13 mouse cellular contexts compared by ENCODE assay signal in genomic region chr3:149216759-149217400, GRCm38 (mm10).
DNase-seq lines count a peak whose midpoint lies in the region; ATAC-seq and TF ChIP-seq lines count a peak whose summit lies in the region.
"Had no signal": no experiment of that assay in that cellular context is flagged by ENCODE, and none has a peak within 500 bp of the region (broad histone marks: within the 10 kb centered on the region; RNA-seq: fewer than 3 reads in every experiment).

No protein-coding gene starts in this region.

- peak; percentile 58 for ATAC-seq in forebrain, postnatal 0 days
- no peak for ATAC-seq in forebrain, embryonic 15.5 days (replicated peaks)
- no peak for ATAC-seq in midbrain, postnatal 0 days (ENCODE audit: low FRiP score)
- ATAC-seq: liver, postnatal 0 days; midbrain, embryonic 13.5 days had no signal

- H3K4me3 ChIP-seq in forebrain, postnatal 0 days (ENCODE audit: low read depth, low read length), result no peak overlapping the region
- no peak overlapping the region for H3K4me3 ChIP-seq in forebrain, embryonic 15.5 days
- H3K4me3 ChIP-seq in ES-Bruce4 (ENCODE audit: low read depth, low read length), result no peak overlapping the region
- no peak overlapping the region for H3K4me3 ChIP-seq in cortical plate, adult 2 months (ENCODE audit: insufficient read depth, low read length)
- H3K4me3 ChIP-seq in midbrain, postnatal 0 days (ENCODE audit: low read depth, low read length), result no peak overlapping the region
- H3K4me3 ChIP-seq: hindbrain, embryonic 12.5 days; midbrain, embryonic 13.5 days had no signal

- H3K27me3 ChIP-seq in forebrain, postnatal 0 days (ENCODE audit: insufficient read depth, low read length), result no peaks in the 10 kb centered on the region
- no peaks in the 10 kb centered on the region for H3K27me3 ChIP-seq in forebrain, embryonic 15.5 days
- no peaks in the 10 kb centered on the region; the same call in 1 of the 2 replicates for H3K27me3 ChIP-seq in ES-Bruce4 (ENCODE audit: control insufficient read depth, insufficient read depth, low read length, poor library complexity, severe bottlenecking)
- no peaks in the 10 kb centered on the region for H3K27me3 ChIP-seq in midbrain, postnatal 0 days (ENCODE audit: insufficient read depth, low read length)

- peak; percentile 66 for DNase-seq in forebrain, postnatal 0 days
- DNase-seq in layer of hippocampus, adult 8-10 months (ENCODE audit: low spot score in 2 of 2), result peak; percentile 45 to 52
- DNase-seq in midbrain, postnatal 0 days (ENCODE audit: low spot score), result no peak
- no peak for DNase-seq in adrenal gland, adult 2 months
- DNase-seq in yolk sac, embryonic 10.5 days (ENCODE audit: low spot score), result no peak
- DNase-seq: cerebellum, adult 9-11 months; liver, postnatal 0 days; right cerebral cortex, postnatal 25 days had no signal

- no peaks in the 10 kb centered on the region for H3K36me3 ChIP-seq in forebrain, postnatal 0 days (ENCODE audit: insufficient read depth)
- H3K36me3 ChIP-seq in forebrain, embryonic 15.5 days, result no peaks in the 10 kb centered on the region
- no peaks in the 10 kb centered on the region for H3K36me3 ChIP-seq in ES-Bruce4 (ENCODE audit: control insufficient read depth, insufficient read depth, low read length, poor library complexity, severe bottlenecking)
- no peaks in the 10 kb centered on the region for H3K36me3 ChIP-seq in midbrain, postnatal 0 days (ENCODE audit: insufficient read depth, low read length)
- H3K36me3 ChIP-seq: hindbrain, embryonic 12.5 days; midbrain, embryonic 13.5 days had no signal

- H3K9me3 ChIP-seq in forebrain, postnatal 0 days (ENCODE audit: low read length), result no peaks in the 10 kb centered on the region
- no peaks in the 10 kb centered on the region for H3K9me3 ChIP-seq in forebrain, embryonic 15.5 days
- H3K9me3 ChIP-seq in ES-Bruce4 (replicated peaks; ENCODE audit: control insufficient read depth, insufficient read depth, low read length, poor library complexity, severe bottlenecking), result 0 out of 2 replicates have a peak, but pooled peaks cover 4% of the 10 kb centered on the region
- no peaks in the 10 kb centered on the region for H3K9me3 ChIP-seq in midbrain, postnatal 0 days (ENCODE audit: low read length)
- H3K9me3 ChIP-seq: hindbrain, embryonic 12.5 days; midbrain, embryonic 13.5 days had no signal

- peaks cover 11% of the 10 kb centered on the region for H3K4me1 ChIP-seq in forebrain, postnatal 0 days (ENCODE audit: insufficient read depth)
- H3K4me1 ChIP-seq in forebrain, embryonic 15.5 days, result peaks cover 13% of the 10 kb centered on the region
- H3K4me1 ChIP-seq in ES-Bruce4 (ENCODE audit: control insufficient read depth, insufficient read depth, low read length), result peaks cover 2% of the 10 kb centered on the region
- H3K4me1 ChIP-seq in cortical plate, adult 2 months (ENCODE audit: control insufficient read depth, insufficient read depth, low read length), result no peaks in the 10 kb centered on the region; the same call in 1 of the 2 replicates
- no peaks in the 10 kb centered on the region for H3K4me1 ChIP-seq in midbrain, postnatal 0 days (ENCODE audit: insufficient read depth, low read length)

- no peak overlapping the region for H3K4me2 ChIP-seq in forebrain, postnatal 0 days (ENCODE audit: low read depth)
- H3K4me2 ChIP-seq in forebrain, embryonic 15.5 days (replicated peaks), result no peak overlapping the region
- no peak overlapping the region for H3K4me2 ChIP-seq in midbrain, postnatal 0 days (ENCODE audit: low read depth, low read length, poor library complexity, severe bottlenecking)
- H3K4me2 ChIP-seq: hindbrain, embryonic 12.5 days; midbrain, embryonic 13.5 days had no signal

- no peak overlapping the region for H3K9ac ChIP-seq in forebrain, postnatal 0 days
- H3K9ac ChIP-seq in forebrain, embryonic 15.5 days (replicated peaks), result no peak overlapping the region
- H3K9ac ChIP-seq in ES-Bruce4 (ENCODE audit: low read depth, poor library complexity, severe bottlenecking), result no peak overlapping the region
- H3K9ac ChIP-seq in midbrain, postnatal 0 days (replicated peaks; ENCODE audit: low read length, poor library complexity, severe bottlenecking), result no peak overlapping the region
- H3K9ac ChIP-seq: hindbrain, embryonic 12.5 days; liver, postnatal 0 days; midbrain, embryonic 13.5 days had no signal

- TF ChIP-seq CTCF in forebrain, postnatal 0 days (IDR thresholded peaks at IDR 0.05; ENCODE audit: low read depth), result no peak
- no peak for TF ChIP-seq CTCF in ES-Bruce4 (IDR thresholded peaks at IDR 0.05; ENCODE audit: low read depth, low read length)
- no peak for TF ChIP-seq CTCF in cortical plate, adult 2 months (IDR thresholded peaks at IDR 0.05; ENCODE audit: extremely low read depth, insufficient read depth, low read length)
- TF ChIP-seq CTCF in midbrain, postnatal 0 days (IDR thresholded peaks at IDR 0.05), result no peak

- WGBS in forebrain, postnatal 0 days, result 66% methylated on average over 11 of the region's 11 CpGs
- WGBS in forebrain, embryonic 15.5 days, result 67% methylated on average over 11 of the region's 11 CpGs
- WGBS in midbrain, postnatal 0 days, result 81% methylated on average over 11 of the region's 11 CpGs

- TF ChIP-seq POLR2A in ES-Bruce4 (IDR thresholded peaks at IDR 0.05; ENCODE audit: insufficient read depth, low read length), result no peak
- TF ChIP-seq POLR2A in cortical plate, adult 2 months (IDR thresholded peaks at IDR 0.05; ENCODE audit: extremely low read depth, insufficient read depth, low read length), result no peak

- H3K27ac ChIP-seq in forebrain, postnatal 0 days (ENCODE audit: low read depth, low read length), result no peak overlapping the region
- H3K27ac ChIP-seq in forebrain, embryonic 15.5 days (replicated peaks), result no peak overlapping the region
- H3K27ac ChIP-seq in ES-Bruce4 (ENCODE audit: insufficient read depth, low read length), result peak overlapping the region; percentile 55; the same call in 1 of the 2 replicates
- H3K27ac ChIP-seq in cortical plate, adult 2 months (ENCODE audit: insufficient read depth, low read length), result peak overlapping the region; percentile 84; the same call in 1 of the 2 replicates
- H3K27ac ChIP-seq in midbrain, postnatal 0 days (ENCODE audit: low read depth, low read length), result no peak overlapping the region
- H3K27ac ChIP-seq: hindbrain, embryonic 12.5 days; midbrain, embryonic 13.5 days had no signal

- peak; percentile 70; the same call in 1 of the 2 replicates for TF ChIP-seq EP300 in ES-Bruce4 (IDR thresholded peaks at IDR 0.05; ENCODE audit: insufficient read depth, low read depth, low read length)

Comparison
In these comparisons a context has a peak if more than half of its experiments do, and no peak if none do; other contexts are left out.
1. DNase-seq: peak in forebrain, postnatal 0 days (single experiment) and layer of hippocampus, adult 8-10 months (2 of 2); none in midbrain, postnatal 0 days (single experiment), adrenal gland, adult 2 months (single experiment) and yolk sac, embryonic 10.5 days (single experiment).
2. H3K27ac ChIP-seq: peak in ES-Bruce4 (single experiment) and cortical plate, adult 2 months (single experiment); none in forebrain, postnatal 0 days (single experiment), forebrain, embryonic 15.5 days (single experiment) and midbrain, postnatal 0 days (single experiment).